Mouse (Mus musculus): ENCODE measurements around the gene Cbs.

DNA sequence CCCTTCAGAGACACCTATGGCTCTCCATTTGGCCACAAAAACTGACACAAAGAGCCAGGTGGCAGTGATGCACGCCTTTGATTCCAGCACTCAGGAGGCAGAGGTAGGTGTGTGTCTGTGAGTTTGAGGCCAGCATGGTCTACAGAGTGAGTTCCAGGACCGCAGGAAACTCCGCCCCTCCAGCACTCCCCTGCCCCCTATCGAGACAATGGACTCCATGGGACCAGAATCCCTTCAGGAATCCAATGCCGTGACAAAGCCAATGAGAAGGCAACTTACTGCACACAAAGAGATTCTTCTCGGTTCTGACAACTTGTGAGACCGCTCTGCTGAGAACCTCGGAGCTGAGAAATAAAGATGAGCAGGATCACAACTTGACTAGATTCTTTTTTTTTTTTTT lies 5.3 kb upstream of the Cbs start:
- TF ChIP-seq CTCF (IDR thresholded peaks at IDR 0.05; ENCODE audit: borderline replicate concordance, extremely low read depth, insufficient read depth, insufficient read length): no peak
- no peak for TF ChIP-seq POLR2A (IDR thresholded peaks at IDR 0.05; ENCODE audit: borderline replicate concordance, extremely low read depth, insufficient read depth, insufficient read length, poor library complexity, severe bottlenecking)

Data from brain, embryonic 14.5 days (tissue).